Mouse (Mus musculus) bone marrow macrophage, adult 2 months (primary cell): ENCODE measurements around the gene Sctr. TPM values are rescaled to one million over a fixed set of nuclear protein-coding genes. Genes with fewer than 3 reads are reported as not detected.
A peak's percentile ranks its signal among the peaks of the same experiment; 100 is the strongest.

Source experiments
- H3K27ac ChIP-seq: 2 replicates; pipeline ENCODE4 v1.5.1; 2012; ENCODE audit warnings: low read depth, low read length; ENCODE audit not compliant: insufficient read depth
- H3K4me1 ChIP-seq: 2 replicates; pipeline ENCODE4 v1.6.1; 2012; ENCODE audit warnings: low read length; ENCODE audit not compliant: control insufficient read depth, insufficient read depth
- H3K4me3 ChIP-seq: 2 replicates; pipeline ENCODE4 v1.5.1; 2012; ENCODE audit warnings: mild to moderate bottlenecking, low read length, moderate library complexity; ENCODE audit not compliant: insufficient read depth
- CTCF ChIP-seq: IDR thresholded peaks from 2 replicates; pipeline ENCODE4 v1.5.1; 2012; ENCODE audit warnings: low read depth, mild to moderate bottlenecking, low read length, moderate library complexity
- POLR2A ChIP-seq: IDR thresholded peaks from 2 replicates; pipeline ENCODE4 v1.6.1; 2012; ENCODE audit warnings: mild to moderate bottlenecking, low read depth, low read length, borderline replicate concordance
- polyA plus RNA-seq: library from polyadenylated mRNA; stranded (reverse); fragments of >200 nt; gene quantifications from 2 replicates; pipeline ENCODE4 v1.2.4, GENCODE M21; 2012; ENCODE audit not compliant: missing spikeins, insufficient read depth, insufficient read length

The Sctr gene
- polyA plus RNA-seq, 1 experiment, result not detected

DNA sequence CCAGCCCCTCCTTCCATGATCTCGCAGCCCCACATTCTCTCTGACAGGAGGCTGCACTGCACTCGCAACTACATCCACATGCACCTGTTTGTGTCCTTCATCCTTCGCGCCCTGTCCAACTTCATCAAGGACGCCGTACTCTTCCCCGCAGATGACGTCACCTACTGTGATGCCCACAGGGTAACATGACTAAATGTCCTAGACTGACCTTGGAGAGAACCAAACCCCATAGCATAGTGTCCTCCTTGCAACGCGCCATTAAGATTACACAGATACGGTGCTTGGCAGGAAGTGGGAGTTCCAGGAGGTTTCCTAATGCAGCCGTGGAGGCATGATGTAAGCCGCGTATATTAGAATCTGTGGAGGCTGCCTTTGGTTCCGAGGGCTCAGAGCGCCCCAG lies 37.9 kb downstream of the Sctr start:
- Histone ChIP-seq H3K27ac (no peak overlapping the region), H3K4me3 (no peak overlapping the region), H3K4me1 (peaks cover 14% of the 10 kb centered on the region)
- TF ChIP-seq POLR2A (no peak), CTCF (no peak)

DNA sequence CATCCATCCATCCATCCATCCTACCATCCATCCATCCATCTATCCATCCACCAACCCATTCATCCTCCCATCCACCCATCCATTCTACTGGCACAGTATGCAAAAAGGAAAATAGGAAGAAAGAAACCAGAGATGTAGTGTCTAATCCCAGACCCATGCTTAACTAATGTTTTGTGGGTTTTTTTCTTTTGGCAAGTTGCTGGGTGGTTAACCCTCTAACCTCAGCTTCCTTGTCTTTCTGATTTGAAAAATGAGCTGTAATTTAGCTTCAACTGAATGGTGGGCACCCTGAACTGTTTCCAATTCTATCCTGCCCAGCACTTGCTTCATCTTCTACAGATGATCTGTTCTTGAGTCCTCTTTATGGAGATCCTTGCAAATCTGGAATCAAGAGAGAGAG lies 40.6 kb downstream of the Sctr start:
- peaks cover 9% of the 10 kb centered on the region for H3K4me1 ChIP-seq

DNA sequence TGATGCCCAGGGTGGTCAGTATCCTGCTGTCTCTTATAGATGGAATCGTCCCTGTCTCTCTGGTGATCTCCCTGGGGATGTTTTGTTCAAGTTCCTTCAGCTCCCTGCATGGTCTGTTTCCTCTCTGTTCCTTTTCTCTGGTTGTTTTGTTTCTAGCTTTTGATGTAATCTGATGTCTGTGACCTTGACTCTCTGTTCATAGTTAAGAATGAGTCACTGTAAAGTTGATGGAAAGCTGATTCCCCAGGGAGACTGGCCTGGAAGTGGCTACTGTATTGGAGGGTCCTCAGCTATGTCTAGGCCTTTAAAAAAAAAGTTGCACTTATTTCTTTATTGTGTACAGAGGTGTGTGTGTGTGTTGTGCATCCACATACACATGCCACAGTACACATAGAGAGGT lies 44.4 kb downstream of the Sctr start:
- TF ChIP-seq CTCF, result no peak
- no peak for TF ChIP-seq POLR2A
- Histone ChIP-seq H3K4me1 (peaks cover 12% of the 10 kb centered on the region), H3K27ac (no peak overlapping the region), H3K4me3 (no peak overlapping the region)

More for the DNA sequence above, 40.6 kb downstream of the Sctr start:
- TF ChIP-seq POLR2A, result no peak
- no peak for TF ChIP-seq CTCF
- Histone ChIP-seq H3K4me3 (no peak overlapping the region), H3K27ac (no peak overlapping the region)

DNA sequence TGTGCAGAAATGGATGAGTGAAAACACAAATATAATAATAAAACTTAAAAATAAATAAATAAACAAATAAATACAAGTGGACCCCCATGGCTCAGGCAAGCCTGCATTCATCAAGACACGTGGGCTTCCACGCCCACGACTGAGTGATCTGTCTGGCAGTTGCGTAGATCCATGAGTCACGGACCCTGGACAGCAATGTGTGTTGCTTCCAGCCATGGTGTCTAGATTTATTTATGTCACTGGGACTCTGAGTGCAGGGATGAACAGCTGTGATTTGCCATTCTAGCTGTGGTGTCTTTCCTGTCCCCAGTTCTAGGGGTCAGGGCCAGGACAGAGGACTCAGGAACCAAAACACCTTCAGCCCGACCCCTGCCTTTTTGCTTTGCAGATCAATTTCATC lies 48.3 kb downstream of the Sctr start:
- no peak for TF ChIP-seq POLR2A
- no peak for TF ChIP-seq CTCF
- H3K4me1 ChIP-seq, result peaks cover 28% of the 10 kb centered on the region
- H3K4me3 ChIP-seq, result no peak overlapping the region
- H3K27ac ChIP-seq, result peak overlapping the region; percentile 39

DNA sequence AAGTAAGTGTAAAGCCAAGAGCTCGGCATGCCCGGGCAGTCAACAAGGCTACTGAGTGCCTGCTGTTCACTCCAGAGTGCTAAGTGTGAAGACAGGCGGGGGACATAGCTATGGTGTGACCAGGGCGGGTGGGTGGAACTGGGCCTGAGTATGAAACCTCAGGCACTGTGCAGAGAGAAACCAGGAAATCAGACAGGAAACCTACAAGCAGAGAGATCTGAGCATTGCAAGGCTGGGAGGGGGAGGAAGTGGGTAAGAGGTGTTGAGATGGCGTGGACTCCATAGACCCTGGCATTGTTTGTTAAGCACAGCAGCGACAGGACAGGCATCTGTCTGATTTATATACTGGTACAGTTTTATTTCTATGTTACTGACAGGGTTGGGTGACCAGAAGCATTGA lies 48.8 kb downstream of the Sctr start:
- no peak for TF ChIP-seq POLR2A
- peaks cover 28% of the 10 kb centered on the region for H3K4me1 ChIP-seq
- peak overlapping the region; percentile 39 for H3K27ac ChIP-seq
- no peak overlapping the region for H3K4me3 ChIP-seq

DNA sequence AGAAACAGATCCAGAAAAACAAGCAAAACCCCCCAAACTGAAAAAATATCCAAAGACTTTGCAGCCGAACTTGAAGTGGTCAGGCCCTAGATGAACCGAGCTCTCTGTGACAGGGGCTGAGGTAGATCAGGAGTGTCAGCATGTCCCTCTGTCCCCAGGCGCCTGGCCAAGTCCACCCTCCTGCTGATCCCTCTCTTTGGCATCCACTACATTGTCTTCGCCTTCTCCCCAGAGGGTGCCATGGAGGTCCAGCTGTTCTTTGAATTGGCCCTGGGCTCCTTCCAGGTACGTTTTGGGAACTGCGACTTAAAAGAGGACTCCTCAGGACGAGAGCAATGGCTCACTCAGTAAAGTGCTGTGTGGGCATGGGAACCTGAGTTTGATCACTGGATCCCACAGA lies 49.5 kb downstream of the Sctr start:
- H3K4me3 ChIP-seq, result no peak overlapping the region
- peaks cover 28% of the 10 kb centered on the region for H3K4me1 ChIP-seq
- H3K27ac ChIP-seq, result no peak overlapping the region
- TF ChIP-seq POLR2A (no peak), CTCF (no peak)

DNA sequence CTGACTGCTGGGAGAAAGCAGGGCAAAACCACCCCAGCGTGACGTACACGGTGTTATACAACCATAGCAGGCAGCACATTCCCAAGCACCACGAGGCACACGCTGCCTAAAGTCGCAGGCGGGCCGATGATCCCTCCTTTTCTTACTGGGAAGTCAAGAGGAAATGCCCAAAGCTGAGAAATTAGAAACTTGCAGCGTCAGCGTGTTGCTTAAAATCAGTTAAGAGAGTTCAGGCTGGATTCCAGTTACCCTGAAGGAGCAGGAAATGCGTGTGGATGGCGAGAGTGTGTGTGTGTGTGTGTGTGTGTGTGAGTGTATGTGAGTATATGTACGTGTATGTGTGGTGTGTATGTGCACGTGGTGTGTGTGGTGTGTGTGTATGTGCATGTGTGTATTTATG lies 50.4 kb downstream of the Sctr start:
- Histone ChIP-seq H3K4me1 (peaks cover 28% of the 10 kb centered on the region), H3K4me3 (no peak overlapping the region), H3K27ac (0 out of 2 replicates have a peak overlapping the region, but pooled peaks have one; percentile 33)
- TF ChIP-seq CTCF, result no peak
- no peak for TF ChIP-seq POLR2A

DNA sequence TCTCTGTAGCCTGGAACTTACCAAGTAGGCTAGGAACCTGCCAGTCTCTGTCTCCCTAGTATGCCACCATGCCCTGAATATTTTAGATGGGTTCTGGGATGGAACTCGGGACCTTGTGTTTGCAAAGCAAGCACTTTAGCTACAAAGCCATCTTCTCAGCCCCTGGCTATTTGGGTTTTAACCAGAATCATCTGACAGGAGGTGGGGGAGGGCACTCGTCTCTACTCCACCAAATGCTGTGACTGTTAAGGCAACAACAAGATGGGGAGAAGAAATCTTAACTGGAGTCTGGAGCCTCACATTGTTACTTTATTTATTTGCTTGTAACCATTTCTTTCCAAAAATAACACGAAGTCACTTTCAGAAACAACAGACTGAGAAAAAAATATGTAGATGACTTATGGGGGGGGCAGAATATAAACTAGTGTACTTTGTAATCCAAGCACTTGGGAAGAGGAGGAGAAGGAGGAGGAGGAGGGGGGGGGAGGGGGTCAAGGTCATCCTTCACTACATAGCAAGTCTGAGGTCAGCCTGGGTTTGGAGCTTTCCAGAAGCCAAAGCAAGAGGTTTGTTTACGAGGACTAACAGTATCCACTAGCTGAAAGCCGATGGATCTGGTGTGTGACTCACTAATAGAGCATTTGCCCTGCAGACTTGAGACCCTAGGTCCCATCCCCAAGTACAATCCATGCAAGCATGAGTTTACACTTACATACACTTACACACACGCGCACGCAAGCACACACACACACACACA lies 51.2 kb downstream of the Sctr start:
- no peak for TF ChIP-seq CTCF
- TF ChIP-seq POLR2A, result no peak

DNA sequence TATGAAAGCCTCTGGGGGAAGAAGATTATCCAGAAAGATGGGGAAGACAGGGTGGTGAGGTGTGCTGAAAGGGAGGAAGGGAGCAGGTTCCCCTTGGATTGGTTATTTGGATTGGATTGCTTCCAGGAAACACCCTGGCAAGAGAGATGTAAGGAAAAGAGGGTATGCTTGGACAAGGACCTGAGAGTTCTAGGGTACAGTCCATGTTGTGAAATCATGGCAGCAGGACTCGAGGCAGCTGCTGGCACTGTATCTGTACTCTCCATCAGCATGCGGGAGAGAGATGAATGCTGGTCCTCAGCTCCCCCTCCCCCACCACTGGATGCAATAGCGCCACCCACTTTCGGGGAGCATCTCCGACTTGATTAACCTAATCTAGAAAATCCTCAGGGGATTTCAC lies 54.0 kb downstream of the Sctr start:
- no peak for TF ChIP-seq POLR2A
- H3K27ac ChIP-seq, result no peak overlapping the region
- H3K4me3 ChIP-seq, result no peak overlapping the region
- peaks cover 18% of the 10 kb centered on the region for H3K4me1 ChIP-seq

More for the DNA sequence above, 51.2 kb downstream of the Sctr start:
- Histone ChIP-seq H3K27ac (no peak overlapping the region), H3K4me3 (no peak overlapping the region), H3K4me1 (peaks cover 28% of the 10 kb centered on the region)

DNA sequence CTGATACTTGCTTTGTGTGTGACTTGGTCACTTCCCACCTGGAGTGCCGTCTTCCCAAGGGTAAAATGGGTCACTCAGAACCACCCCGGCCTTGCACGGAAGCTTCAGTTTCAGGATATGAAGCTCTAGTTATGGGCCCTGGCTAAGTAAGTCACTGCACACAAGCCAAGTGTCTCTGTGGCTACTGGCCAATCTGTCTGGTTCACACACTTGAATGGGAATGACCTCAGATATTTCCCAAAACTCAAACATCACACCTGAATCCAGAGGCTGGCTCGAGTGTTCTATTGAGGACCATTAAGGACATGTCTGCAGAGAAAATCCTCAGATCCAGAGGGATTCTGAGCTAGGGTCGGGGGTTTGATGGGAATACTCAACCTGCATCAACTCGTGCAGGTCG lies 55.5 kb downstream of the Sctr start:
- TF ChIP-seq CTCF (no peak), POLR2A (no peak)
- Histone ChIP-seq H3K4me1 (peaks cover 5% of the 10 kb centered on the region), H3K27ac (no peak overlapping the region), H3K4me3 (no peak overlapping the region)
